Mouse (Mus musculus): ENCODE data around the gene Prkca.

GRCm38 (mm10) chr11:108143739-108144138, 200.0 kb downstream of the Prkca start:
- TF ChIP-seq EP300 (IDR thresholded peaks at IDR 0.05; ENCODE audit: insufficient read depth, low read depth, low read length) (no peak), CTCF (IDR thresholded peaks at IDR 0.05; ENCODE audit: low read depth, low read length) (no peak), POLR2A (IDR thresholded peaks at IDR 0.05; ENCODE audit: insufficient read depth, low read length) (no peak)
